Mouse (Mus musculus) kidney, adult 8-10 months (tissue): Measurements from ENCODE around the gene Ceacam1.
"Not testable (repeated sequence)": the region's sequence is repeated elsewhere in the genome, so short reads cannot be mapped to it uniquely, and the experiment has no call there.

Source experiments
- DNase-seq, 2 experiments: peaks; one replicate each; pipeline ENCODE4 v3.0.0; 2022

The Ceacam1 gene

GRCm38 (mm10) chr7:25477091-25477751 lies at the start of gene Ceacam1:
TSS of gene Ceacam1 (minus strand) at chr7:25477603.
- peak; percentile 79 to 86 for DNase-seq

- peak in 1 of 2 experiments; percentile 53 for DNase-seq
These were observed 38.8 kb upstream of the Ceacam1 start for GRCm38 (mm10) chr7:25516070-25516777.

- DNase-seq: not testable (repeated sequence)
These were observed 38.3 kb upstream of the Ceacam1 start for GRCm38 (mm10) chr7:25515667-25516066.

GRCm38 (mm10) chr7:25509925-25510324 lies 32.5 kb upstream of the Ceacam1 start:
- no peak for DNase-seq

GRCm38 (mm10) chr7:25494649-25495048 lies 17.2 kb upstream of the Ceacam1 start:
- DNase-seq: peak in 1 of 2 experiments; percentile 22

GRCm38 (mm10) chr7:25490698-25491097 lies 13.3 kb upstream of the Ceacam1 start:
- DNase-seq: peak; percentile 27 to 50

- DNase-seq: peak; percentile 43 to 67
These were observed 12.0 kb upstream of the Ceacam1 start for GRCm38 (mm10) chr7:25489382-25489781.

GRCm38 (mm10) chr7:25486186-25486585 lies 8.8 kb upstream of the Ceacam1 start:
- peak; percentile 73 to 79 for DNase-seq

GRCm38 (mm10) chr7:25485061-25485460 lies 7.7 kb upstream of the Ceacam1 start:
- no peak for DNase-seq

- DNase-seq: no peak
These were observed 5.8 kb upstream of the Ceacam1 start for GRCm38 (mm10) chr7:25483133-25483735.

- not testable (repeated sequence) for DNase-seq
These were observed 3.4 kb upstream of the Ceacam1 start for GRCm38 (mm10) chr7:25480791-25481190.

GRCm38 (mm10) chr7:25479440-25479839 lies 2.0 kb upstream of the Ceacam1 start:
- peak; percentile 45 to 75 for DNase-seq

GRCm38 (mm10) chr7:25477752-25478093 lies 320 bp upstream of the Ceacam1 start:
- DNase-seq: not testable (repeated sequence)

- DNase-seq: not testable (repeated sequence)
These were observed 5.6 kb downstream of the Ceacam1 start for GRCm38 (mm10) chr7:25471821-25472220.

GRCm38 (mm10) chr7:25465586-25465985 lies 11.8 kb downstream of the Ceacam1 start:
- not testable (repeated sequence) for DNase-seq

GRCm38 (mm10) chr7:25465010-25465409 lies 12.4 kb downstream of the Ceacam1 start:
- no peak for DNase-seq

GRCm38 (mm10) chr7:25462033-25462337 lies 15.4 kb downstream of the Ceacam1 start:
- not testable (repeated sequence) for DNase-seq

GRCm38 (mm10) chr7:25461336-25462032 lies 15.9 kb downstream of the Ceacam1 start:
- DNase-seq: peak in 1 of 2 experiments; percentile 36

GRCm38 (mm10) chr7:25452103-25452502 lies 25.3 kb downstream of the Ceacam1 start:
- peak; percentile 65 to 66 for DNase-seq

GRCm38 (mm10) chr7:25449913-25450890 lies 27.2 kb downstream of the Ceacam1 start:
- peak; percentile 61 to 66 for DNase-seq

- peak in 1 of 2 experiments; percentile 16 for DNase-seq
These were observed 36.6 kb downstream of the Ceacam1 start for GRCm38 (mm10) chr7:25440816-25441153.
